Mouse (Mus musculus) neural tube, embryonic 13.5 days (tissue): ENCODE data around the gene Gm6803. TPM values are rescaled to one million over a fixed set of nuclear protein-coding genes. Genes with fewer than 3 reads are reported as not detected.
"Not testable (repeated sequence)": the region's sequence is repeated elsewhere in the genome, so short reads cannot be mapped to it uniquely, and the experiment has no call there.

Source experiments
- ATAC-seq: fragments of 200-750 bp; cut with Nextera tagmentation; 2 replicates; pipeline ENCODE4 v1.8.0; 2017; ENCODE audit warnings: low read depth, mild to moderate bottlenecking, moderate TSS enrichment, moderate library complexity
- H3K27ac ChIP-seq: fragments of 300-500 bp; sonication (generic); replicated peaks from 2 replicates; pipeline ENCODE4 v1.5.1; 2015; ENCODE audit warnings: moderate library complexity, mild to moderate bottlenecking, inconsistent platforms
- H3K27me3 ChIP-seq: fragments of 300-500 bp; sonication (generic); 2 replicates; pipeline ENCODE4 v1.6.1; 2015; ENCODE audit warnings: mild to moderate bottlenecking, inconsistent platforms
- H3K36me3 ChIP-seq: fragments of 300-500 bp; sonication (generic); 2 replicates; pipeline ENCODE4 v1.6.1; 2015; ENCODE audit warnings: mild to moderate bottlenecking, inconsistent platforms
- H3K4me1 ChIP-seq: fragments of 300-500 bp; sonication (generic); replicated peaks from 2 replicates; pipeline ENCODE4 v1.6.1; 2015; ENCODE audit warnings: inconsistent platforms
- H3K4me2 ChIP-seq: fragments of 300-500 bp; sonication (generic); 2 replicates; pipeline ENCODE4 v1.6.1; 2015; ENCODE audit warnings: inconsistent platforms, mild to moderate bottlenecking, moderate library complexity
- H3K4me3 ChIP-seq: fragments of 300-500 bp; sonication (generic); 2 replicates; pipeline ENCODE4 v1.5.1; 2015; ENCODE audit warnings: mild to moderate bottlenecking, inconsistent platforms
- H3K9ac ChIP-seq: fragments of 300-500 bp; sonication (generic); 2 replicates; pipeline ENCODE4 v1.6.1; 2015; ENCODE audit warnings: moderate library complexity, mild to moderate bottlenecking, inconsistent platforms
- H3K9me3 ChIP-seq: fragments of 300-500 bp; sonication (generic); 2 replicates; pipeline ENCODE4 v1.6.1; 2016; ENCODE audit warnings: inconsistent platforms
- WGBS: fragments of 180-500 bp; shearing (Covaris S2); methylation state at CpG from one replicate; pipeline ENCODE4 v1.1.7; 2015; 5-methylcytosine and 5-hydroxymethylcytosine counted together
- polyA plus RNA-seq: library from polyadenylated mRNA; unstranded; fragments of >200 nt; fragmentation: Nextera tagmentation; extraction: Ambion mirVana; gene quantifications from 2 replicates; pipeline ENCODE4 v1.2.1, GENCODE M21; 2015

Gm6803 gene
- not detected in 2 replicates for polyA plus RNA-seq

GRCm38 (mm10) chr12:88018671-88019070, at the start of gene Gm6803:
TSS of gene Gm6803 (minus strand) at chr12:88018771.
- not testable (repeated sequence) for H3K27me3 ChIP-seq, ATAC-seq, H3K36me3 ChIP-seq, H3K9ac ChIP-seq, H3K9me3 ChIP-seq, H3K4me2 ChIP-seq, H3K27ac ChIP-seq, H3K4me3 ChIP-seq, H3K4me1 ChIP-seq
- WGBS = 81% methylated on average over 2 of the region's 2 CpGs

DNA sequence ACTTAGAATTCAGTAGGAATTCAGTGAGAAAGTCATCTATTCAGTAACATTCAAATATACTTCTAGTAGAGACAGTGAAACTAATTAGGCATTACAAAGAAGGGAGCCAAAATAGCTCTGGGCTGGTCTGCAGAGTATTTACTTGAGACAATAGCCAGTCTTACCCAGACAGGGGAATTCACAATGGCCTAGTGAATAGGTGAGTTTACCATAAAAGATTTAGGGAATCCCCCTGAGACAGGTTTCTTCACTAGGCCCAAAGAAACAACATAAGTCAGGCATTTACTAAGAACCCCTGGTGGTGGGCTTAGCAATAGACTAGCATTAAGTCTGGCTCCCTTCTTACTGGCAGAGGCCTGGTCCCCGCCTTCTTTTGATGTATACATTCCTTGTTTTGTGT, 26.7 kb upstream of the Gm6803 start:
- not testable (repeated sequence) for H3K4me1 ChIP-seq, H3K27ac ChIP-seq, H3K9ac ChIP-seq, H3K36me3 ChIP-seq, H3K4me2 ChIP-seq, H3K4me3 ChIP-seq, H3K27me3 ChIP-seq, ATAC-seq, H3K9me3 ChIP-seq
- WGBS = 84% methylated on average over 1 of the region's 1 CpGs

DNA sequence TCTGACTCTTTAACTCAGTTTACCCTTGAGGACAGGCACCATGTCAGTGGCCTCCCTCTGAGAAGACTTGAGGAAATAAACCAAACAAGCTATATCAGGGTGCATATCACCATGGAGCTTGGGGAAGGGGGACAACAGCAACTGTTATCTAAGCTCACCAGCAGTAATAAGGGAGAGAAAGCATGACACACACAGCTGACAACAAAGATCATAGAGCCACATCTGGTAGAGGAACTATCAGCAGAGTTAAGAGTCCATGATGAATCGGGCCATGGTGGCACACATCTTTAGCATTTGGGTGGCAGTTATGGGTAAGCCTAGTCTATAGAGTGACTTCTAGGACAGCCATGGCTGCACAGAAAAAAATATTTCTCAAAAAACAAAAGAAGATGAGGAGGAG, 21.1 kb upstream of the Gm6803 start:
- H3K4me1 ChIP-seq, H3K27me3 ChIP-seq, H3K4me3 ChIP-seq, H3K36me3 ChIP-seq, H3K9ac ChIP-seq, ATAC-seq, H3K4me2 ChIP-seq, H3K27ac ChIP-seq: not testable (repeated sequence)
- WGBS = 89% methylated on average over 1 of the region's 1 CpGs
- peaks cover 15% of the 10 kb centered on the region for H3K9me3 ChIP-seq

DNA sequence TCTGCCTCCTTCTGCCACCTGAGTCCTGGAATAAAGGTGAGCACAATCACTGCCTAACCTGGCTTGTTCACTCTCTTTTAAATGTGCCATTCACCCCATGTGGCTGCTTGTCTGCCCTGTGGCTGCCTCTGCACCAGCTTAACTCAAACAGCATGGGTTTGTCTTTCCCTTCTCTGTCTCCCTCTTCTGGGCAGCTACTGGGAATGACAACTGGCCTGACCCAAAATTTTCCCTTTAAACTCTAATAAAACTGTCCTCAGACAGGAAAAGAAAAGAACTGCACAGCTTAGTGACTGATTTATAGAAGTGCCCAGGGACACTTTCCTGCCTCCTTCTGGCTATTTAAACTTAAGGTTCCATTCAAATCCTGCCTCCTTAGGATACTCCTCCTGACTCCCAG, 20.5 kb upstream of the Gm6803 start:
- H3K9ac ChIP-seq, H3K4me1 ChIP-seq, ATAC-seq, H3K27me3 ChIP-seq, H3K27ac ChIP-seq, H3K4me3 ChIP-seq, H3K4me2 ChIP-seq, H3K36me3 ChIP-seq: not testable (repeated sequence)
- peaks cover 15% of the 10 kb centered on the region for H3K9me3 ChIP-seq

- not testable (repeated sequence) for H3K9ac ChIP-seq, H3K4me3 ChIP-seq, H3K4me1 ChIP-seq, H3K27me3 ChIP-seq, H3K4me2 ChIP-seq, ATAC-seq, H3K27ac ChIP-seq, H3K36me3 ChIP-seq
- peaks cover 26% of the 10 kb centered on the region for H3K9me3 ChIP-seq
- WGBS = 92% methylated on average over 5 of the region's 5 CpGs
These were observed 13.7 kb upstream of the Gm6803 start for GRCm38 (mm10) chr12:88032250-88032649.

GRCm38 (mm10) chr12:88026704-88027103, 8.1 kb upstream of the Gm6803 start, which contains the start of gene Gm2056:
TSS of gene Gm2056 (plus strand) at chr12:88027004.
- not testable (repeated sequence) for H3K4me2 ChIP-seq, H3K4me3 ChIP-seq, H3K27me3 ChIP-seq, H3K9ac ChIP-seq, ATAC-seq, H3K36me3 ChIP-seq, H3K27ac ChIP-seq, H3K4me1 ChIP-seq
- 0 out of 2 replicates have a peak, but pooled peaks cover 13% of the 10 kb centered on the region for H3K9me3 ChIP-seq
- 70% methylated on average over 1 of the region's 1 CpGs for WGBS

DNA sequence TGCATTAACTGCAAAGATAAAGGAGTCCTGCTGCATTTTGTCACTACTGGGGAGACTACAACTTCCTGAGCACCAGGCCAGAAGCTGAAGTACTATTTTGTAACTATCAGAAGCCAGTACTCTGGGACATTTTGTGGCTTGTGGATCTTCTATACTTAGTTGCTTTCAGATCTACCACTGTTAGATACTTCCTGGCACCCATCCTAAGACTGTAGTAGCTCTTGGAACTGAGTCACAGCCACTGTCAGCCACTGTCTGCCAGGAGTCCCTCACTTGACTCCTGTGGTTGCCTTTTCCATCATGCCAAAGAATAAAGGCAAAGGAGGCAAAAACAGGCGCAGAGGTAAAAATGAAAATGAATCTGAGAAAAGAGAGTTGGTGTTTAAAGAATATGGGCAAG, 7.0 kb downstream of the Gm6803 start, which contains the start of gene Gm2075:
TSS of gene Gm2075 (plus strand) at position 301 of the 400 bp plus-strand sequence.
- WGBS = no CpG with 5 or more reads among the region's 1 CpGs
- not testable (repeated sequence) for H3K4me1 ChIP-seq, H3K4me3 ChIP-seq, H3K4me2 ChIP-seq, H3K36me3 ChIP-seq, H3K27ac ChIP-seq, H3K27me3 ChIP-seq, ATAC-seq, H3K9ac ChIP-seq, H3K9me3 ChIP-seq

DNA sequence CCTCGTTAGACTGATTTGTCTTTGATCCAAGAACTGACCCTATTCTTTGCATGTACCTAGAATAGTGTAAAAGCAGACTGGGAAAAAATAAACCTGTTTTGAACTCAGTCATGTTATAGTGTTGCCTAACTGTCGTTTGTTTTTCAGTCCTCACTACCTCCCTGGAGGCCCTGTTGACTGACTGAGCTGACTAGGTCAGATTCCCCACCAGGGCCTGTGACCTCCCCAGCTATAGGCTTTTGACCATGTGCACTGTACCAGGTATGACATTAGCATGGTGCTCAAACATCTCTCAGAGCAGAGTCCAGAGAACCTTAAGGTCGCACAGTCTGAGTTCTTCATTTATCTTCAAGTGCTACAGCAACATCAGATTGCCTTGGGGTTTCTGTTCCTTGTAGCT, 14.5 kb downstream of the Gm6803 start:
- 77% methylated on average over 3 of the region's 3 CpGs for WGBS
- H3K36me3 ChIP-seq, H3K9me3 ChIP-seq, H3K4me1 ChIP-seq, H3K9ac ChIP-seq, H3K27me3 ChIP-seq, H3K4me2 ChIP-seq, H3K4me3 ChIP-seq, H3K27ac ChIP-seq, ATAC-seq: not testable (repeated sequence)

GRCm38 (mm10) chr12:87984000-87984399, 34.6 kb downstream of the Gm6803 start:
- not testable (repeated sequence) for H3K4me3 ChIP-seq, H3K9me3 ChIP-seq, H3K27me3 ChIP-seq, H3K9ac ChIP-seq, H3K4me1 ChIP-seq, H3K27ac ChIP-seq, H3K4me2 ChIP-seq, H3K36me3 ChIP-seq, ATAC-seq

Other genes with a start within 250 kb of the Gm6803 start
- not detected in 2 replicates for gene Gm21319, start 243.0 kb downstream of the Gm6803 start, polyA plus RNA-seq
- gene Gm21936, start 223.3 kb downstream of the Gm6803 start, polyA plus RNA-seq = not detected in 2 replicates
- not detected in 2 replicates for gene BB287469, start 202.2 kb downstream of the Gm6803 start, polyA plus RNA-seq
- not detected in 2 replicates for gene Gm2001, start 176.4 kb downstream of the Gm6803 start, polyA plus RNA-seq
- gene Gm2016, start 144.7 kb downstream of the Gm6803 start, polyA plus RNA-seq = not detected in 2 replicates
- gene Gm2022, start 123.4 kb downstream of the Gm6803 start, polyA plus RNA-seq = not detected in 2 replicates
- not detected in 2 replicates for gene Gm2035, start 98.9 kb downstream of the Gm6803 start, polyA plus RNA-seq
- not detected in 2 replicates for gene Gm2042, start 64.7 kb downstream of the Gm6803 start, polyA plus RNA-seq
- not detected in 2 replicates for gene Gm2075, start 6.9 kb downstream of the Gm6803 start, polyA plus RNA-seq
- gene Gm2056, start 8.2 kb upstream of the Gm6803 start, polyA plus RNA-seq = not detected in 2 replicates
- gene Gm16368, start 64.9 kb upstream of the Gm6803 start, polyA plus RNA-seq = not detected in 2 replicates
- gene Gm10436, start 163.3 kb upstream of the Gm6803 start, polyA plus RNA-seq = not detected in 2 replicates
- gene Gm8332, start 231.3 kb upstream of the Gm6803 start, polyA plus RNA-seq = not detected in 2 replicates